Mouse (Mus musculus) small intestine, adult 2 months (tissue): Measurements from ENCODE around the gene Pola1.

Experiments used
- CTCF ChIP-seq: fragments of 200-500 bp; IDR thresholded peaks from 2 replicates; pipeline ENCODE4 v1.5.1; 2012; ENCODE audit warnings: low read depth, mild to moderate bottlenecking, control low read depth, inconsistent platforms, low read length, moderate library complexity, mixed read lengths; ENCODE audit not compliant: insufficient replicate concordance, insufficient read length; ENCODE audit errors: extremely low read depth
- POLR2A ChIP-seq: fragments of 200-500 bp; IDR thresholded peaks from 2 replicates; pipeline ENCODE4 v1.6.1; 2012; ENCODE audit warnings: low read depth, mild to moderate bottlenecking, control low read depth, inconsistent platforms, low read length, moderate library complexity

- TF ChIP-seq CTCF: no peak
- TF ChIP-seq POLR2A: no peak
Observed at GRCm38 (mm10) chrX:93317577-93317976, 314.4 kb downstream of the Pola1 start.
